Mouse (Mus musculus) embryonic facial prominence, embryonic 13.5 days (tissue): ENCODE measurements around the gene Lrfn2. TPM values are rescaled to one million over a fixed set of nuclear protein-coding genes. Genes with fewer than 3 reads are reported as not detected.

Experiments used
- ATAC-seq: fragments of 200-750 bp; cut with Nextera tagmentation; 2 replicates; pipeline ENCODE4 v1.8.0; 2017; ENCODE audit warnings: low read depth; ENCODE audit not compliant: insufficient number of reproducible peaks, insufficient read depth, low FRiP score, low TSS enrichment
- H3K27ac ChIP-seq: fragments of 300-500 bp; sonication (generic); 2 replicates; pipeline ENCODE4 v1.5.1; 2015; ENCODE audit warnings: moderate library complexity, mild to moderate bottlenecking, inconsistent platforms
- H3K27me3 ChIP-seq: fragments of 300-500 bp; sonication (generic); 2 replicates; pipeline ENCODE4 v1.6.1; 2015; ENCODE audit warnings: mild to moderate bottlenecking, inconsistent platforms
- H3K36me3 ChIP-seq: fragments of 300-500 bp; sonication (generic); 2 replicates; pipeline ENCODE4 v1.6.1; 2015; ENCODE audit warnings: mild to moderate bottlenecking, inconsistent platforms
- H3K4me1 ChIP-seq: fragments of 300-500 bp; sonication (generic); 2 replicates; pipeline ENCODE4 v1.6.1; 2015; ENCODE audit warnings: inconsistent platforms
- H3K4me2 ChIP-seq: fragments of 300-500 bp; sonication (generic); 2 replicates; pipeline ENCODE4 v1.6.1; 2015; ENCODE audit warnings: moderate library complexity, mild to moderate bottlenecking, inconsistent platforms
- H3K4me3 ChIP-seq: fragments of 300-500 bp; sonication (generic); 2 replicates; pipeline ENCODE4 v1.5.1; 2015; ENCODE audit warnings: mild to moderate bottlenecking, inconsistent platforms
- H3K9ac ChIP-seq: fragments of 300-500 bp; sonication (generic); 2 replicates; pipeline ENCODE4 v1.6.1; 2015; ENCODE audit warnings: mild to moderate bottlenecking, inconsistent platforms
- H3K9me3 ChIP-seq: fragments of 300-500 bp; sonication (generic); 2 replicates; pipeline ENCODE4 v1.6.1; 2016; ENCODE audit warnings: inconsistent platforms
- WGBS: fragments of 180-500 bp; shearing (Covaris S2); methylation state at CpG from one replicate; pipeline ENCODE4 v1.1.7; 2015; ENCODE audit warnings: mixed read lengths; 5-methylcytosine and 5-hydroxymethylcytosine counted together
- polyA plus RNA-seq: library from polyadenylated mRNA; unstranded; fragments of >200 nt; fragmentation: Nextera tagmentation; extraction: Ambion mirVana; gene quantifications from 2 replicates; pipeline ENCODE4 v1.2.1, GENCODE M21; 2015

The Lrfn2 gene
- polyA plus RNA-seq, 1 experiment from 2014 or later: 1.0 TPM

DNA sequence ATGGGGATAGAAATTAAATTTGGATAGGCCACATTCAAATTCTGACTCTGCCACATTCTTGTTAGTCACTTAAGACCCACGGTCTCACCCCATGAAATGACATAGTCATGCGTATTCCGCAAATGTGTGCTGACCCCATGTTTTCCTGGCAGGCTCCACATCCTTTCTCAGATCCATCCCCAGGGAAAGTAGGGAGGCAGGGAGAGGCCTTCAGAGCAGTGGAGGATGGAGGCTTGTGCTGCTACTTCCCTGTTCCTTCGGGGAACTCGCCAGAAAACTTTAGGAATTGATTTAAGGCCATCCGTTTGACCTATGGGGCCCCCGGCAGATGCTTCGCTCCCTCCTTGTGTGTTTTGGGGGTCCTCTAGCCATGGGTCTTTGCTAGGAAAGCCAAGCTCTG lies 3.0 kb downstream of the Lrfn2 start:
- no peaks in the 10 kb centered on the region for H3K36me3 ChIP-seq
- no peak overlapping the region for H3K9ac ChIP-seq
- WGBS: 79% methylated on average over 8 of the region's 8 CpGs
- no peak for ATAC-seq
- H3K27ac ChIP-seq: no peak overlapping the region
- H3K27me3 ChIP-seq: peaks cover 37% of the 10 kb centered on the region
- H3K9me3 ChIP-seq: no peaks in the 10 kb centered on the region
- H3K4me1 ChIP-seq: peaks cover 16% of the 10 kb centered on the region
- H3K4me2 ChIP-seq: no peak overlapping the region
- H3K4me3 ChIP-seq: no peak overlapping the region

DNA sequence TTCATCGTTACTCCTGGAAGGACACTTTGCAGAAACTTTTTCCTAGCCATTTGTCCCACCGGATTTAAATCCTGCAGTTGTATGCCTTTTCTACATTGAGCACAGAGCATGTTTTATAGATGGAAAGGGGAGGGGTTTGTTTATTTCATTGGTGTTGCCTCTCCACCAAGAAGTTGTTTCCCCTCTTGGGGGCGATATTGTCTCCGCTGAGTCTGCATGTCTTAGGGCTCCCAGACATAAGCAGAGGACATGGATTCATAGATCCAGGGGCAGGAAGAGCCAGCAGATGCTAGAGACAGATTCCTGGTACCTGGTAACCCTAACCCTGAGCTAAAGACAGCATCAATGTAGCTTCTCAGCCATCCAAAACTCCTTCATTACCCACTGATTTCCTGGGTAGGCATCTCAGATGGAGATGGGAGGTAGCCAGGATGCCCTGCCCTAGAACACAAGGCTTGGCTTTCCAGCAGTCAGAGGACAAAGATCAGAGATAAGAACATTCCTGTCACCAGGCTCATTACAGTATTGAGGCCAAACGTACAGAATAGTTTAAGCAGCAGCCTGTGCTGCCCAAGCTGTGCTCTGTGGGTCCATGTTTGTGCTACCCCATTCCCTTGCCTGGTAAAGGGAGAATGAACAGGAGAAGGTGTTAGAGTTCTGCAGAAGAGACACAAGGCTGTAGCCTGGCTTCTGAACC lies 4.4 kb downstream of the Lrfn2 start:
- Histone ChIP-seq H3K4me3 (no peak overlapping the region), H3K27me3 (peaks cover 24% of the 10 kb centered on the region), H3K9me3 (no peaks in the 10 kb centered on the region), H3K9ac (no peak overlapping the region), H3K27ac (no peak overlapping the region), H3K4me1 (peaks cover 12% of the 10 kb centered on the region), H3K4me2 (no peak overlapping the region), H3K36me3 (no peaks in the 10 kb centered on the region)
- WGBS: 51% methylated on average over 5 of the region's 5 CpGs
- no peak for ATAC-seq

DNA sequence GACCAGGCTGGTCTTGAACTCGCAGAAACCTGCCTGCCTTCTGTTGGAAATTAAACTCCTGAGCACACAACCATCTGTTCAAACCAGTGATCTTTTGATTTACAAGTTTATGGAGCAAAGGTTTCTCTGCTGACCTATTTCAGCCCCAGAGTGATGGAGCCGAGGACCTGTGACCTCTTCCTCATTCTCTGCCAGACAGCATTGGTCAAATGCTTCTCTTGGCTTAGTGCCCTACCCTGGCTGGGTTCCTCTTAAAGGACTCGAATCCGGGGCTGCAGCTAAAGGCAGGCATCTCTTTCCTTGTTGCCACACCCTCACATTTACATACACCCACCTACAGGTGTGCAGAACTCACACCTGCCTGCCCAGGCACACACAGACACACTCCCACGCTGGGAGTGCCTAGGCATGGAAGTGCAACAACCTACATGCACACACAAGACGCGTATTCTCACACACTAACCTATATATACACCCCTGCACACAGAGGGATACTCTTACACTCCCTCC lies 6.6 kb downstream of the Lrfn2 start:
- H3K9ac ChIP-seq: no peak overlapping the region
- no peaks in the 10 kb centered on the region for H3K36me3 ChIP-seq
- no peaks in the 10 kb centered on the region for H3K9me3 ChIP-seq
- H3K4me1 ChIP-seq: no peaks in the 10 kb centered on the region
- 75% methylated on average over 7 of the region's 7 CpGs for whole genome bisulfite sequencing
- ATAC-seq: no peak
- H3K27me3 ChIP-seq: peaks cover 7% of the 10 kb centered on the region
- H3K4me2 ChIP-seq: no peak overlapping the region
- no peak overlapping the region for H3K4me3 ChIP-seq
- no peak overlapping the region for H3K27ac ChIP-seq

- Histone ChIP-seq H3K27ac (no peak overlapping the region), H3K36me3 (no peaks in the 10 kb centered on the region), H3K4me2 (no peak overlapping the region), H3K9ac (no peak overlapping the region), H3K4me3 (no peak overlapping the region), H3K9me3 (no peaks in the 10 kb centered on the region), H3K27me3 (no peaks in the 10 kb centered on the region), H3K4me1 (no peaks in the 10 kb centered on the region)
- WGBS: 89% methylated on average over 9 of the region's 9 CpGs
- no peak for ATAC-seq
These were observed 14.1 kb downstream of the Lrfn2 start for GRCm38 (mm10) chr17:48946315-48946714.

DNA sequence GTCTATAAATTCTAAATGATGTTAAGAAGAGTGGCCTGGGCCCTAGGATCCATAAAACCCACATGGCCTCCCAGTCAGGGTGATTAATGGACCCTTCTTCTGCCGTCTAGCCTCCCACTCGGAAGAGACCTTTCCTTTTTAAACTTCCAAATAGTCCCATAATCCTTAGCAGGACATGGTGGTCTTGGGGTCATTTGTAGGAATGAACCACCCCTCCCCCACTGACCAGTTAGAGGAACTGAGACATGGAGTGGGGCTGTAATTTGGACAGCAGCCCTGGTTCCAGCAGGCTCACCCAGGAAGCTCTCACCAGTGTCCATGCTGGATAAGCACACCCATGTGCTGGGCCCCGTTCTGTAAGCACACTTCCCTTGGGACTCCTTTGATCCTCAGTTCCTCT lies 14.6 kb downstream of the Lrfn2 start:
- H3K27me3 ChIP-seq: no peaks in the 10 kb centered on the region
- WGBS: 71% methylated on average over 3 of the region's 3 CpGs
- H3K4me2 ChIP-seq: no peak overlapping the region
- no peaks in the 10 kb centered on the region for H3K9me3 ChIP-seq
- no peak for ATAC-seq
- H3K27ac ChIP-seq: no peak overlapping the region
- no peak overlapping the region for H3K9ac ChIP-seq
- H3K4me3 ChIP-seq: no peak overlapping the region
- H3K4me1 ChIP-seq: no peaks in the 10 kb centered on the region
- H3K36me3 ChIP-seq: no peaks in the 10 kb centered on the region

GRCm38 (mm10) chr17:48951250-48951649 lies 19.1 kb downstream of the Lrfn2 start:
- WGBS: 92% methylated on average over 1 of the region's 1 CpGs

GRCm38 (mm10) chr17:48956033-48956631 lies 24.0 kb downstream of the Lrfn2 start:
- 82% methylated on average over 7 of the region's 7 CpGs for WGBS
- ATAC-seq: no peak
- no peak overlapping the region for H3K4me3 ChIP-seq
- no peak overlapping the region for H3K4me2 ChIP-seq
- H3K4me1 ChIP-seq: peaks cover 7% of the 10 kb centered on the region; the same call in 1 of the 2 replicates
- no peaks in the 10 kb centered on the region for H3K9me3 ChIP-seq
- no peaks in the 10 kb centered on the region for H3K27me3 ChIP-seq
- H3K9ac ChIP-seq: no peak overlapping the region
- no peak overlapping the region for H3K27ac ChIP-seq
- no peaks in the 10 kb centered on the region for H3K36me3 ChIP-seq

More at GRCm38 (mm10) chr17:48951250-48951649, 19.1 kb downstream of the Lrfn2 start:
- Histone ChIP-seq H3K9me3 (no peaks in the 10 kb centered on the region), H3K27ac (no peak overlapping the region), H3K36me3 (no peaks in the 10 kb centered on the region), H3K9ac (no peak overlapping the region), H3K4me3 (no peak overlapping the region), H3K27me3 (no peaks in the 10 kb centered on the region), H3K4me1 (no peaks in the 10 kb centered on the region), H3K4me2 (no peak overlapping the region)
- no peak for ATAC-seq

DNA sequence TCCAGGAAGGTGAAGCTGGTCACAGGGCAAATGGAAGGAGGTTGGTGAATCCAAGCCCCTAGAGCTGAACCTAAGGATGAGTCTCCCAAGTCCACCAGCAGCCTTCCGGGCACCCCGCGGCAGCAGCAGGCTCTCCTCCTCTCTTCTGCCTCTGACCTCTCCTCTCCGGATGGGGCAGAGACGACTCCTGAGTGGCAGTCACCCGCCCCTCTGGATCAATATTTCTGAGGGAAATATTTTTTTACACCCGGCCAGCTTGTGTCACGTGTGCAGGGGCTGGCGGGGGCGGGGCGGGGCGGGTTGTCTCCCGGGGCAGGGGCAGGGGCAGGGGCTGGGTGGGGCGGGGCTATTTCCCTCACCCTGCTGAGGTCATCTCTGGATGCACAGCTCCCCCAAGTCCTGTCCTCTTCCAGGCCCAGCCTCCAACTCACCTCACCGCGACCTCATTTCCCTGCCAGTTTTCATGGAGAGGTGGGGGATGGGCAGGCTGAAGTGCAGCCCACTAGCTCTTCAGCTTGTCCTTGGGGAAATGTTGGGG lies 28.1 kb downstream of the Lrfn2 start:
- H3K27ac ChIP-seq: no peak overlapping the region
- no peaks in the 10 kb centered on the region for H3K27me3 ChIP-seq
- H3K4me2 ChIP-seq: peak overlapping the region; percentile 56
- peaks cover 7% of the 10 kb centered on the region; the same call in 1 of the 2 replicates for H3K4me1 ChIP-seq
- WGBS: 4% methylated on average over 15 of the region's 16 CpGs
- ATAC-seq: peak; percentile 60
- H3K36me3 ChIP-seq: no peaks in the 10 kb centered on the region
- H3K4me3 ChIP-seq: peak overlapping the region; percentile 28
- H3K9me3 ChIP-seq: no peaks in the 10 kb centered on the region
- 0 out of 2 replicates have a peak overlapping the region, but pooled peaks have one; percentile 16 for H3K9ac ChIP-seq

DNA sequence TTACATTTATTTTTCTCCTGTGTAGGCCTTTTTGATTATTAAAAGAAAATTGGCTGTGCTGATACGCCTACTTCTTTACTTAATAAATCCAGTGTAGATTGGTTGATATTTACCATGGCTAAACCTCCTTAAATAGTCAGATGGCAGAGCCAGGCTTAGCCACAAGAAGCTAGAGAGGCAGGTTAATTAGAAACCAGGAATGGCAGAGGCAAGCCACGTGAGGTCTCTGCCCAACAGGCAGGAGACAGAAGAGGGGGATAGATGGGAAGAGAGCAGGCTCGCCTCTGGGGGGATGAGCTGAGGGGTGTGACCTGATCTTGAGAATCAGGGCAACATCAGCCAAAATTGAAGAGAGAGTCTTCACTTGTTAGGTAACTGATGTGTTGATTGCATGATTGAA lies 30.5 kb downstream of the Lrfn2 start:
- Histone ChIP-seq H3K36me3 (no peaks in the 10 kb centered on the region), H3K9me3 (no peaks in the 10 kb centered on the region), H3K27me3 (no peaks in the 10 kb centered on the region), H3K4me1 (peaks cover 7% of the 10 kb centered on the region; the same call in 1 of the 2 replicates), H3K9ac (no peak overlapping the region), H3K27ac (no peak overlapping the region), H3K4me3 (no peak overlapping the region), H3K4me2 (no peak overlapping the region)
- 51% methylated on average over 3 of the region's 3 CpGs for WGBS
- ATAC-seq: no peak

GRCm38 (mm10) chr17:48963740-48964139 lies 31.6 kb downstream of the Lrfn2 start:
- no peaks in the 10 kb centered on the region for H3K27me3 ChIP-seq
- H3K36me3 ChIP-seq: no peaks in the 10 kb centered on the region
- WGBS: 74% methylated on average over 9 of the region's 9 CpGs
- H3K4me3 ChIP-seq: no peak overlapping the region
- H3K9me3 ChIP-seq: no peaks in the 10 kb centered on the region
- no peak overlapping the region for H3K9ac ChIP-seq
- no peak overlapping the region for H3K4me2 ChIP-seq
- no peak for ATAC-seq
- peaks cover 7% of the 10 kb centered on the region; the same call in 1 of the 2 replicates for H3K4me1 ChIP-seq
- H3K27ac ChIP-seq: no peak overlapping the region

DNA sequence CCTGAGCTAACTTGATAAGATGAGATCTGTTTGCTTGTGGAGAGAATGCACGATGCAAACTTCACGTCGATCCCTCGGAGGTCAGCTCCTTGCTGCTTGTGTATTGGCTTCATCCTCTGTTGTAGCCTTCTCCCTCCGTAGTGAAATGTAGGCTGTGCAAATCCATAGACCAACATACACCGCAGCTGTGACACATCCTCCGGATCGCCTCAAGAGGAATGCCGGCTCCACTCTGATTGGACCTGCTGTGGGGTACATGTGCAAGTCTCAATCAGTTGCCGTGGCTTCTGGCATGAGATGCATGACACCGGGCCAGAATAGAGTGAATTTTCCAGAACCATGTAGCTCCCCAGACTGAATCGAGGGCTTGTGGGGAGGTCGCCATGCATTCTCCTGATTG lies 36.1 kb downstream of the Lrfn2 start:
- 89% methylated on average over 13 of the region's 13 CpGs for WGBS
- H3K36me3 ChIP-seq: no peaks in the 10 kb centered on the region
- H3K4me1 ChIP-seq: peaks cover 3% of the 10 kb centered on the region; the same call in 1 of the 2 replicates
- no peaks in the 10 kb centered on the region for H3K9me3 ChIP-seq
- no peak overlapping the region for H3K4me3 ChIP-seq
- H3K4me2 ChIP-seq: no peak overlapping the region
- no peak overlapping the region for H3K9ac ChIP-seq
- H3K27ac ChIP-seq: no peak overlapping the region
- no peaks in the 10 kb centered on the region for H3K27me3 ChIP-seq
- ATAC-seq: no peak

DNA sequence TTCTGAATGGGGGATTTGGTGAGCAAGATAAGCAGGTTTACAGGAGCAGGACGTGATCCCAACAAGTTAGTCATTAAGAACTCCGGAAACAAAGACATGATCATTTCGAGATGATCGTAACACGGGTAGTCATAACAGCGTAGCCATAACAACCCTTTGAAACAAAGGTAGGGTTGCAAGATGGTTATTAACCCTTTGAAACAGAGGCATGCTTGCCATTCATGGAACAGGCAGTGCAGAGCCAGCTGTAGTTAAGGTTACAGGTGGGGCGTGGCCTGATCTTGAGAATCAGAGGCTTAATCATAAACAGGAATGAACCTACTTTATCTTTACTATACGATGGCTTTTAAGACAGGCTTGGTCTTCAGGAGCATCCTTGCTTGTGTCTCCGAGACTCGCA lies 39.1 kb downstream of the Lrfn2 start:
- Histone ChIP-seq H3K27ac (no peak overlapping the region), H3K27me3 (no peaks in the 10 kb centered on the region), H3K4me3 (no peak overlapping the region), H3K9me3 (no peaks in the 10 kb centered on the region), H3K9ac (no peak overlapping the region), H3K4me1 (peaks cover 19% of the 10 kb centered on the region), H3K4me2 (no peak overlapping the region), H3K36me3 (no peaks in the 10 kb centered on the region)
- no peak for ATAC-seq
- 65% methylated on average over 10 of the region's 10 CpGs for WGBS
